Mouse (Mus musculus) liver, adult (tissue): ENCODE results near the gene Prss32.

Experiments
- GATA4 ChIP-seq: IDR thresholded peaks from 2 replicates; pipeline ENCODE4 v1.6.1; 2014; ENCODE audit warnings: mild to moderate bottlenecking, low read length; ENCODE audit not compliant: insufficient replicate concordance

The Prss32 gene

GRCm38 (mm10) chr17:23843812-23844273, at the start of gene Prss32, which contains the start of gene Prss41:
Gene Prss32, plus strand, starts transcription at chr17:23843855.
Gene Prss41, minus strand, starts transcription at chr17:23844172.
- TF ChIP-seq GATA4, result no peak

DNA sequence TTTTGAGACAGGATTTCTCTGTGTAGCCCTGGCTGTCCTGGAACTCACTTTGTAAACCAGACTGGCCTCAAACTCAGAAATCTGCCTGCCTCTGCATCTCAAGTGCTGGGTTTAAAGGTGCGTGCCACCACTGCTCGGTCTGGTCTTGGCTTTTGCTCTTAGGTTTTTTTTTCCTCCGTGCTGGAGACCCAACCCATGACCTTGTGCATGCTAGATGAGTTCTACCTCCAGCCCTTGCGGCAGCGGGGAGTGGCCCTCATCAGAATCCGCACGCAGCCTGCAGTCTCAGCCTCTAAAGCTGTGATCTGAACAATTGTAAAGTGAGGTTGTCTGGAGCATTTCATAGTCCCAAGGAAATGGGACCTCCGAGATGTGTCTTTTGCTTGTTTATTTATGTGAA, 48.3 kb upstream of the Prss32 start:
- TF ChIP-seq GATA4, result no peak

- TF ChIP-seq GATA4, result no peak
Measured at GRCm38 (mm10) chr17:23797316-23797715, 46.3 kb upstream of the Prss32 start.

GRCm38 (mm10) chr17:23801627-23802026, 42.0 kb upstream of the Prss32 start:
- no peak for TF ChIP-seq GATA4

- TF ChIP-seq GATA4, result no peak
Measured at GRCm38 (mm10) chr17:23802746-23803365, 40.8 kb upstream of the Prss32 start.

GRCm38 (mm10) chr17:23803366-23804041, 40.2 kb upstream of the Prss32 start:
- no peak for TF ChIP-seq GATA4

DNA sequence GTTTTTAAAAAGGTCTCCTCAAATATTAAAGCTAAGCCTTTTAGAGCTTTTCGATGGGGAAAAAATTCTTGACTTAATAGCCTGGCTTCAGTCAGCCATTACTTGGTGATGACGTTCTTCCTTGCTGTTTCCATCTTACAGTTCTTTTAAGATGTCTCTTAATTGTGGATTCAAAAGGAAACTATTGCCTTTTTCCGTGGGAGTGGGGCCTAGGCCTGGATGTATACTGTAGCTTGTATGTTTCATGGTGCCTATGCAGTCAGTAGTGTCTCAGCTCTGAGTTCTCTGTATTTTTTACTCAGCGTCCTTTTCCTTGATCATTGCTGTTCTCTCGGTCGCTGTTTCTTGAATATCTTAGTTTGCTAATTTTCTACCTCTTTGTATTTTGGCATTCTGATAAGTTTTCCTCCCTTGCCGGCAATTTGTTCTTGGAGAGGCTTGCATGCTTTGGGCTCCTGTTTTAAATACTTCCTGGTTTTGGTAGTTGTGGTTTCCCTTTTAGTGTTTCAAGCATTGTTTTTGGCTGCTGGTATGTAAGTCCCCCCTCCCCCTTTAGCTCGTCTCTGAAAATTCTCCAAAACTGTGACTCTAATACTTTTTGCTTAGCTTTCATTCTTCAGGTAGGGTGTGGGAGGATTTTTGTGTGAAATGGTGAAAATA, 39.1 kb upstream of the Prss32 start:
- TF ChIP-seq GATA4, result no peak

DNA sequence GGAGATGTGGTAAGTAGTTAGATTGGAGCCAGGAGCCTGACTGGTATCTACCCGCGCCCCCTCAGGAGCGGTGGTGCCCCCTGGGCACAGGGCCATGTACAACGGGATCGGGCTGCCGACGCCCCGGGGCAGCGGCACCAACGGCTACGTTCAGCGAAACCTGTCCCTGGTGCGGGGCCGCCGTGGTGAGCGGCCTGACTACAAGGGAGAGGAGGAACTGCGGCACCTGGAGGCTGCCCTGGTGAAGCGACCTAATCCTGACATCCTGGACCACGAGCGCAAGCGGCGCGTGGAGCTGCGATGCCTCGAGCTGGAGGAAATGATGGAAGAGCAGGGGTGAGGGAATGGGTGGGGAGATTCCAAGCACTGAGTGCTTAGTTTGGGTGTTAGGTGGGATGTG, 36.8 kb upstream of the Prss32 start:
- TF ChIP-seq GATA4, result no peak

DNA sequence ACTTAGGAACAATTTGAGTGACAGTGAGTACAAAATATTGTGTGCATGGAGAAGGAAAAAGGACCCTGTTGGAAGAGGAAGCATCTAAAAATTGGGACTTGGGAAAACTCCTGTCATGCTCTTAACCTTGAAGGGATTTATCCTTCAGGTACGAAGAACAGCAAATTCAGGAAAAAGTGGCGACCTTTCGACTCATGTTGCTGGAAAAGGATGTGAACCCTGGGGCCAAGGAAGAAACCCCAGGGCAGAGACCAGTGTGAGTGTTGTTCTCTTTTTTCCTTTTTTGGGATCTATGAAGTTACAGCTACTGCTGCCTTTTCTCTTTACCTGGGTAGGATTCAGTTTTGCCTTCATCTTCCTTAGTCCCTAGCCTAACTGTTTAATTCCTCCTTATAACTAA, 35.7 kb upstream of the Prss32 start:
- no peak for TF ChIP-seq GATA4

DNA sequence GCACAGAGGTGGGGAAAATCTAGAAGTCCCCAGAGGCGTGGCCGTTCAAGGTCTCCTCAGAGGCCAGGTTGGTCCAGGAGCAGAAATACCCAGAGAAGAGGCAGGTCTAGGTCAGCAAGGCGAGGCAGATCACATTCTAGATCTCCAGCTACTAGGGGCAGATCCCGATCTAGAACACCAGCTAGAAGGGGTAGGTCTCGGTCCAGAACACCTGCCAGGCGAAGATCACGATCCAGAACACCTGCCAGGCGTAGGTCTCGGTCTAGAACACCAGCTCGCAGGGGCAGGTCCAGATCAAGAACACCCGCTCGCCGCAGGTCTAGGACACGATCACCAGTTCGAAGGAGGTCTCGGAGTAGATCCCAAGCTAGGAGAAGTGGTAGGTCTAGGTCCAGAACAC, 28.0 kb upstream of the Prss32 start:
- no peak for TF ChIP-seq GATA4

DNA sequence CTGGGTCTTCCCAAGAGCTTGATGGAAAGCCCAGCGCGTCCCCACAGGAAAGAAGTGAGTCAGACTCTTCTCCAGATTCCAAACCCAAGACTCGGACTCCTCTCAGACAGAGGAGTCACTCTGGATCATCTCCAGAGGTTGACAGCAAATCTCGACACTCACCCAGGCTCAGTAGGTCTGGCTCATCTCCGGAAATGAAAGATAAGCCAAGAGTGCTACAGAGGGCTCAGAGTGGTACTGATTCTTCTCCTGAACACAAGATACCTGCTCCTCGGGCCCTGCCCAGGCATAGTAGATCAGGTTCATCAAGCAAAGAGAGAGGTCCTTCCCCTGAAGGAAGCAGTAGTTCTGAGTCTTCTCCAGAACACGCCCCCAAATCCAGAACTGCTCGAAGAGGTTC, 25.1 kb upstream of the Prss32 start:
- TF ChIP-seq GATA4, result no peak

- TF ChIP-seq GATA4, result no peak
Measured at GRCm38 (mm10) chr17:23819235-23819634, 24.4 kb upstream of the Prss32 start.

DNA sequence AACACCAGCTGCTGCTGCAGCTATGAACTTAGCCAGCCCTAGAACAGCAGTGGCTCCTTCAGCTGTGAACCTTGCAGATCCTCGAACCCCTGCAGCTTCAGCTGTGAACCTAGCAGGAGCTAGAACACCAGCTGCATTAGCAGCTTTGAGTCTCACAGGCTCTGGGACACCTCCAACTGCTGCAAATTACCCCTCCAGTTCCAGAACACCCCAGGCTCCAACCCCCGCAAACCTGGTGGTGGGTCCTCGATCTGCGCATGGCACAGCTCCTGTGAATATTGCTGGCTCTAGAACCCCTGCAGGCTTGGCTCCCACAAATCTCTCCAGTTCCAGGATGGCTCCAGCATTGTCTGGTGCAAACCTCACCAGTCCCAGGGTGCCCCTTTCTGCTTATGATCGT, 22.9 kb upstream of the Prss32 start:
- no peak for TF ChIP-seq GATA4

GRCm38 (mm10) chr17:23822094-23822493, 21.6 kb upstream of the Prss32 start:
- no peak for TF ChIP-seq GATA4

- no peak for TF ChIP-seq GATA4
Measured at GRCm38 (mm10) chr17:23823018-23823417, 20.6 kb upstream of the Prss32 start.

- no peak for TF ChIP-seq GATA4
Measured at GRCm38 (mm10) chr17:23823614-23824013, 20.0 kb upstream of the Prss32 start.

DNA sequence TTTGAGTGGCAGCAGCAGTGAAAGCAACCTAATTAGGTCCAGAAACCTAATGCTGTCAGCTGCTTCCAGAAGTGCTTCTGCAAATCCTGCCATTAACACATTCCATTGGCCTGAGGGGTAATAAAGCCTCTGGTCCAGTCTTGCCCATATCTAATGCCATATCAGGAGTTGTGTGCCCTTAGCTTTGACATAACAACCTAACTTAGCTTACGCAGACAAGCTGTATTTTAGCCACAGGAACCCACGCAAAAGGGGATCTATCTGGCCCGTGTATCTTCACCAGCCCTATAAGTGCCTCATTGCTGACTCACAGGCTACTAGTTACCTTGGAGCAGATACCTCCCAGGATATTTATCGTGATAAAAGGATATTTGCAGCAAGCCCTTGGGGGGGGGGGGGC, 18.1 kb upstream of the Prss32 start:
- no peak for TF ChIP-seq GATA4
